In the genomic region with DNA sequence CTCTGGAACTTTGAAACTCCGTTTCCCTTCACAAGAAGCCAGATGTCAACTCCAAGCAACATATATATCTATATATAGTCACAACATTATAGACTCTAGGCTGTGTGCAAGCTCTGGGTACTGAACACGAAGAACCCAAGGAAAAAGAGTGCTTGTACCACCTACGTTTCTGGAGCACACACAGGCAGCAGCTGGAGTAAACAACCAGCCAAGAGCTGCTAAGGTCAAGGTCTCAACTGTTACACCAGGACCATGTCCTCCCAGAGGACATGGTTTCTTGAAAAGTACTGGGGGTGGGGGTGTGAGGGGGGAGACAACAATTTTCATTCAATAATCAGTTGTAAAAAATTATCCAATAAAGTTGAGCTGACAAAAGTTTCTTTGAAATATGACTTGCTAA, we compare ENCODE assay signal across 9 mouse cellular contexts. TPM values are rescaled to one million over a fixed set of nuclear protein-coding genes. Genes with fewer than 3 reads are reported as not detected.
A peak's percentile ranks its signal among the peaks of the same experiment; 100 is the strongest.
DNase-seq lines count a peak whose midpoint lies in the region; TF ChIP-seq lines count a peak whose summit lies in the region.
"Had no signal": no experiment of that assay in that cellular context is flagged by ENCODE, and none has a peak within 500 bp of the region (broad histone marks: within the 10 kb centered on the region; RNA-seq: fewer than 3 reads in every experiment).

No protein-coding gene starts in this region.

- H3K4me3 ChIP-seq in layer of hippocampus, adult 2 months = no peak overlapping the region
- no peak overlapping the region for H3K4me3 ChIP-seq in myocyte

- no peak for TF ChIP-seq POLR2A in myocyte (IDR thresholded peaks at IDR 0.05; ENCODE audit: insufficient read length, low read depth)

- no peaks in the 10 kb centered on the region for H3K27me3 ChIP-seq in myocyte (ENCODE audit: control insufficient read depth, insufficient read depth, insufficient read length)

- no peak overlapping the region for H3ac ChIP-seq in myocyte (ENCODE audit: control insufficient read depth, insufficient read length)

- H3K27ac ChIP-seq in layer of hippocampus, adult 2 months = peak overlapping the region; percentile 95; the same call in 1 of the 2 replicates
- H3K27ac ChIP-seq: liver, embryonic 13.5 days had no signal

- peak; percentile 33 for DNase-seq in adrenal gland, postnatal 10 days
- DNase-seq in adrenal gland, postnatal 4 days (ENCODE audit: low spot score in 2 of 2) = no peak
- DNase-seq in layer of hippocampus, adult 2 months (ENCODE audit: low spot score in 2 of 2) = no peak
- DNase-seq in layer of hippocampus, adult 18-20 months (ENCODE audit: low spot score in 2 of 2) = no peak
- DNase-seq in kidney, postnatal 14 days = peak; percentile 31
- no peak for DNase-seq in lung, postnatal 36 days
- no peak for DNase-seq in layer of hippocampus, postnatal 14 days (ENCODE audit: low spot score in 2 of 2)
- DNase-seq: liver, embryonic 13.5 days had no signal

- H3K79me2 ChIP-seq in myocyte (ENCODE audit: control insufficient read depth, insufficient read depth) = peaks cover 18% of the 10 kb centered on the region

- peak overlapping the region; percentile 40 for H3K4me2 ChIP-seq in myocyte (ENCODE audit: low read depth)

- no peaks in the 10 kb centered on the region for H3K36me3 ChIP-seq in myocyte (ENCODE audit: control insufficient read depth, insufficient read depth)

- TF ChIP-seq CTCF in layer of hippocampus, adult 2 months (conservative IDR thresholded peaks at IDR 0.05) = no peak

TF ChIP-seq in myocyte, 11 proteins besides CTCF, POLR2A, EP300 and RAD21:
- no peak for TF ChIP-seq REST (IDR thresholded peaks at IDR 0.05; ENCODE audit: insufficient read depth, insufficient read length)
TF ChIP-seq in myocyte: peak in this region for 0.

RNA-seq across cellular contexts. Expression of gene Klf12, which starts 2.7 kb away (rescaled TPM):
- total RNA-seq in adrenal gland, postnatal 10 days (2021) = 10 to 100 TPM; 19.5 to 19.8 TPM
- total RNA-seq in adrenal gland, postnatal 4 days (2021) = 10 to 100 TPM; 31.3 to 34.4 TPM
- total RNA-seq in layer of hippocampus, adult 2 months (2021) = 10 to 100 TPM; 39.2 to 40.1 TPM
- total RNA-seq in layer of hippocampus, adult 18-20 months (2021) = 10 to 100 TPM; 39.8 to 40.3 TPM
- 1.4 TPM for polyA plus RNA-seq in myocyte (2012; fragmentation: generic; extraction: Trizol)
- 10 to 100 TPM; 38.0 to 42.1 TPM for total RNA-seq in layer of hippocampus, postnatal 14 days (2021)

Comparison
In these comparisons a context has a peak if more than half of its experiments do, and no peak if none do; other contexts are left out.
1. DNase-seq: peak in adrenal gland, postnatal 10 days (single experiment) and kidney, postnatal 14 days (single experiment); none in adrenal gland, postnatal 4 days (0 of 2), layer of hippocampus, adult 2 months (0 of 2), layer of hippocampus, adult 18-20 months (0 of 2), lung, postnatal 36 days (single experiment) and layer of hippocampus, postnatal 14 days (0 of 2).